Mouse (Mus musculus) testis, adult 2 months (tissue): ENCODE results near the gene Dmrta2. TPM values are rescaled to one million over a fixed set of nuclear protein-coding genes. Genes with fewer than 3 reads are reported as not detected.

Experiments
- H3K27ac ChIP-seq: fragments of 200-500 bp; 2 replicates; pipeline ENCODE4 v1.5.1; 2012; ENCODE audit warnings: low read depth, low read length; ENCODE audit not compliant: control insufficient read depth, insufficient read depth
- H3K27me3 ChIP-seq: fragments of 200-500 bp; 2 replicates; pipeline ENCODE4 v1.6.1; 2012; ENCODE audit warnings: mild to moderate bottlenecking, low read length, moderate library complexity; ENCODE audit not compliant: control insufficient read depth, insufficient read depth
- H3K36me3 ChIP-seq: fragments of 200-500 bp; 2 replicates; pipeline ENCODE4 v1.6.1; 2012; ENCODE audit warnings: mild to moderate bottlenecking, low read length; ENCODE audit not compliant: control insufficient read depth, insufficient read depth
- H3K4me1 ChIP-seq: fragments of 200-500 bp; 2 replicates; pipeline ENCODE4 v1.6.1; 2012; ENCODE audit warnings: low read length; ENCODE audit not compliant: control insufficient read depth, insufficient read depth
- H3K4me3 ChIP-seq: fragments of 200-500 bp; 2 replicates; pipeline ENCODE4 v1.5.1; 2012; ENCODE audit warnings: low read depth, mild to moderate bottlenecking, low read length, moderate library complexity, mixed read lengths; ENCODE audit not compliant: control insufficient read depth
- CTCF ChIP-seq: fragments of 200-500 bp; IDR thresholded peaks from 2 replicates; pipeline ENCODE4 v1.5.1; 2012; ENCODE audit warnings: low read depth, mild to moderate bottlenecking, inconsistent platforms, low read length, moderate library complexity; ENCODE audit not compliant: control insufficient read depth, insufficient read depth, insufficient replicate concordance
- POLR2A ChIP-seq: fragments of 200-500 bp; IDR thresholded peaks from 2 replicates; pipeline ENCODE4 v1.6.1; 2012; ENCODE audit warnings: low read depth, mild to moderate bottlenecking, inconsistent platforms, low read length, moderate library complexity; ENCODE audit not compliant: control insufficient read depth
- polyA plus RNA-seq: library from polyadenylated mRNA; depleted of rRNA; stranded (reverse); fragments of >200 nt; gene quantifications from 2 replicates; pipeline ENCODE4 v1.2.3, GENCODE M21; 2012

The Dmrta2 gene
- polyA plus RNA-seq, 1 experiment, result 3.8 TPM

GRCm38 (mm10) chr4:109983281-109984001 is 5.6 kb downstream of the Dmrta2 start:
- no peaks in the 10 kb centered on the region for H3K36me3 ChIP-seq
- peaks cover 11% of the 10 kb centered on the region for H3K27me3 ChIP-seq
- peak overlapping the region; percentile 13; the same call in 1 of the 2 replicates for H3K4me3 ChIP-seq
- H3K27ac ChIP-seq, result no peak overlapping the region
- TF ChIP-seq POLR2A (no peak), CTCF (no peak)
- H3K4me1 ChIP-seq, result peaks cover 40% of the 10 kb centered on the region

- TF ChIP-seq CTCF (no peak), POLR2A (no peak)
- H3K27ac ChIP-seq, result no peak overlapping the region
Observed at GRCm38 (mm10) chr4:109984011-109984411, 6.2 kb downstream of the Dmrta2 start.

DNA sequence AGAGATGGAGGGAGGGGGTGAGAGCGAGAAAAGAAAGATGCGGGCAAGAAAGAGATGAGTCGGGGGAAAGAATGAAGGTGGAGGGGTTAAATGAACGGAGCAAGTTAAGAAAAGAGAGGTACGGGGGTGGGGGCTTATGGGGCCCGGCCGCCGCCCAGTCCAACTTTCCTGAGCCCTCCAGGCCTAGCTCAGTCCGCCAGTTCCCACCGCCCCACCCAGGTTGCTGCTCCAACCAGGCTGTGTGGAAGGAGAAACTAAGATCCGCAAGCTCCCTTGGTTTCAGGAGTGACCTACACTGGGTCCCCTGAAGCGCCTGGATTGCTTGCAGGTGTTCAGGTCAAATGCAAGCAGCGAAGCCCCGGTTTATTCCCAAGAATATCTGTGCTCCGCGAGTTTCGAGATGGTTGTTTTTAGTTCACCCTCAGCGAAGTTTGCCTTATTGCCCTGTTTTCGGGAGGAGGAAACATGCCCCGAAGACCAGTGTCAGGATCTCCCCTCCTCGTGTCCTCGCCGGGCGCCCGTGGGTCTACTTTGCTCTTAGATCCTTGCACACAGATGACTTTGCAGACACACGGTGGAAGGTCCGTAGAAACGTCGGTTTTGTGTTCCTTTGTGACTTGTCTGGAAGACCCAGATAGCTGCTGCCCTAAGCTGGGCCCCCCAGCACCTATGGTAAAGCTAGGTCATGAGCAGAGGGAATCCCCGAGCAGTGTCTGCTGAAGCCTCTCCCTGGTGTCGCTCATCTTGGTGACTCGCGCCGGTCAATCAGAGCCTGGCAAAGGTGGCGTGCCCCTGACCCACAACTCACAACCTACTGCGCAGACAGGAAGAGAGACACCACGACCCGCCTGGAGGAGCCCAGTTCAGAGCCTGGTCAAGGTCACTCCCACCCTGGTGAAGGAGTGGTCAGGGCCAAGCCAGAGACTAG is 6.9 kb downstream of the Dmrta2 start:
- Histone ChIP-seq H3K27ac (no peak overlapping the region), H3K36me3 (no peaks in the 10 kb centered on the region), H3K4me1 (peaks cover 35% of the 10 kb centered on the region), H3K27me3 (peaks cover 11% of the 10 kb centered on the region), H3K4me3 (no peak overlapping the region)
- TF ChIP-seq POLR2A, result no peak
- TF ChIP-seq CTCF, result no peak

More at GRCm38 (mm10) chr4:109984011-109984411, 6.2 kb downstream of the Dmrta2 start:
- Histone ChIP-seq H3K27me3 (peaks cover 11% of the 10 kb centered on the region), H3K4me1 (peaks cover 38% of the 10 kb centered on the region), H3K4me3 (peak overlapping the region; percentile 13; the same call in 1 of the 2 replicates), H3K36me3 (no peaks in the 10 kb centered on the region)

DNA sequence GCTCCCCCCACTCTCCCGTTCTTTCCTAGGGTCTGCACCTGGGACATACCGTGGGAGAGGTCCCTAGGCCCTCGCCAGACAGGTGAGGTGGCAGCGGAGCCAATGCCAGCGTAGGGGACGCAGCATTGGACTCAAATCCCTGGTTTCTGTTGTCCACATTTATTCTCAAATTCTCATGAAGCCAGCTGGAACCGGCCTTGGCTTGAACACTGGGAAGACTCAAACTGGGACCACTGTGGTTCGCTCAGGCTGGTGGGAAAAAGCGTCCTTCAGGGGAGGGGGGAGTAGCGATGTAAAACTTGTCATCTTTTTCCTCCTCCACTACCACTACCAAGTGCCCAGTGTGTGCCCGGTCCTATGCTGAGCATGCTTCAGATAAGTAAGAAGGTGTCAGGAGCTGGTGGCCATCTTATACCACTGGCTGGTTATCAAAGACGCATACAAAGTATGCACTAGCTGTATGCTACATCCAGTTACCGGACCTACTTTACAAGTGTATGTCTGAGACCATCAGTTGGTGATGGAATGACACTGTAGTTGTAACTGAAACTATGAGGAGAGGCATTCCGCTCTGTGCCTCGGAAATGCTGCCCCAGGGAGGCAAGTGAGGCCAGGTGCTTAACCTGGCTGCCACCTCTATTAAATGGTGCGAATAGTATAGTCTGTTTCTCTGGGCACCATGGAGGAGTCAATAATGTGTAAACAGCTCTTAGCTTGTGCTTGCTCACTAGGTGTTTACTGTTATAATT is 7.7 kb downstream of the Dmrta2 start:
- H3K4me1 ChIP-seq, result peaks cover 30% of the 10 kb centered on the region
- H3K27ac ChIP-seq, result no peak overlapping the region
- no peak overlapping the region for H3K4me3 ChIP-seq
- TF ChIP-seq POLR2A (no peak), CTCF (no peak)
- no peaks in the 10 kb centered on the region for H3K36me3 ChIP-seq
- peaks cover 11% of the 10 kb centered on the region for H3K27me3 ChIP-seq

DNA sequence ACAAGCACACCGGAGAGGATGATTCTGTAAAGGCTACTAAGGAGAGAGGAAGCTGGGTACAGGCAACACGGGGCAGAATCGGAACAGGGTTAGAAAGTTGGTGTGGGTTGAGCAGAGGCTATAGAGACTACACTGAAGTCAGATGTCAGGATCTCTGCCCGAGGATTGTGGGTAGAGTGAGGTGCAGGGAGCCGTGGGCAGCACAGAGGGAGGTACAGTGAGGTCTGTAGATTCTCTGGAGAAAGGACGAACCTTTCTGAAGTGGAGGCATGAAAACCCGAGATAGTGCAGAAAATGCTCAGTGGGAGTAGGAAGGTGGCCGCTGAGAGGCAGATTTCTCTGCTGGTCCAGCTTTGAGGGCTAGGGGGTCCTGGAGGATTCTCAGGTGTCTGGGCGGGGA is 8.4 kb downstream of the Dmrta2 start:
- Histone ChIP-seq H3K27me3 (peaks cover 11% of the 10 kb centered on the region), H3K27ac (no peak overlapping the region), H3K4me3 (no peak overlapping the region), H3K36me3 (no peaks in the 10 kb centered on the region), H3K4me1 (peaks cover 28% of the 10 kb centered on the region)
- TF ChIP-seq CTCF, result no peak
- no peak for TF ChIP-seq POLR2A

GRCm38 (mm10) chr4:109986748-109987355 is 9.0 kb downstream of the Dmrta2 start:
- H3K4me3 ChIP-seq, result no peak overlapping the region
- peaks cover 8% of the 10 kb centered on the region for H3K27me3 ChIP-seq
- H3K27ac ChIP-seq, result no peak overlapping the region
- H3K36me3 ChIP-seq, result no peaks in the 10 kb centered on the region
- TF ChIP-seq POLR2A, result no peak
- no peak for TF ChIP-seq CTCF
- peaks cover 24% of the 10 kb centered on the region for H3K4me1 ChIP-seq
